Mouse (Mus musculus) E14TG2a.4 (cell line): Measurements from ENCODE around the gene Scfd1.

Experiments
- H3K27me3 ChIP-seq: 2 replicates; pipeline ENCODE4 v1.6.1; 2014; ENCODE audit warnings: low read length, control low read depth; ENCODE audit not compliant: insufficient read depth
- H3K36me3 ChIP-seq: 2 replicates; pipeline ENCODE4 v1.6.1; 2014; ENCODE audit warnings: low read length, control low read depth; ENCODE audit not compliant: insufficient read depth
- H3K4me1 ChIP-seq: replicated peaks from 2 replicates; pipeline ENCODE4 v1.6.1; 2014; ENCODE audit warnings: low read depth, low read length, control low read depth
- H3K4me3 ChIP-seq: replicated peaks from 2 replicates; pipeline ENCODE4 v1.5.1; 2014; ENCODE audit warnings: mild to moderate bottlenecking, low read length
- H3K9me3 ChIP-seq: 2 replicates; pipeline ENCODE4 v1.6.1; 2014; ENCODE audit warnings: low read length, control low read depth
- CTCF ChIP-seq: conservative IDR thresholded peaks from 2 replicates; pipeline ENCODE4 v1.5.1; 2014; ENCODE audit warnings: low read length
- NANOG ChIP-seq: IDR thresholded peaks from 2 replicates; pipeline ENCODE4 v1.6.1; 2014; ENCODE audit warnings: borderline replicate concordance, low read length, mixed read lengths
- POU5F1 ChIP-seq: IDR thresholded peaks from 2 replicates; pipeline ENCODE4 v1.6.1; 2014; ENCODE audit warnings: low read length, borderline replicate concordance

Gene Scfd1

DNA sequence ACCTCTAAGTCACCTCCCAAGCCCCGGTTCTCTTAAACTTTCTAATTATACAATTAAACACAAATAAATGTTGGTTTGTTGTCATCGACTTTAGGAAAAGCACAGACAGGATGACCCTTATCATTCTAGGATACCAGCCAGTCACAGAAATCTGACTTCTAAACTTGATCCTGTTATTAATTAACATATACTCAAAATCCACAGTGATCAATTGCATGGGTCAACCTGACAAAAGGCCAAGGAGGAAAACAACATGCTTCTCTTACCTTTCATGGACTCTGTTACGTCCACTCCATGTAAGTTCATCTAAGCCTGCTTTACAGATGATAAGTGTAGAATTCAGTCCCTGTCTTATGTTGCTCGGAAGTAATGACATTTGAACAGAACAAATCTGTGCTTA, 93.6 kb downstream of the Scfd1 start:
- TF ChIP-seq CTCF: no peak
- no peak for TF ChIP-seq POU5F1
- H3K9me3 ChIP-seq: no peaks in the 10 kb centered on the region
- no peak overlapping the region for H3K4me3 ChIP-seq
- H3K27me3 ChIP-seq: no peaks in the 10 kb centered on the region
- H3K36me3 ChIP-seq: no peaks in the 10 kb centered on the region
- H3K4me1 ChIP-seq: no peaks in the 10 kb centered on the region

DNA sequence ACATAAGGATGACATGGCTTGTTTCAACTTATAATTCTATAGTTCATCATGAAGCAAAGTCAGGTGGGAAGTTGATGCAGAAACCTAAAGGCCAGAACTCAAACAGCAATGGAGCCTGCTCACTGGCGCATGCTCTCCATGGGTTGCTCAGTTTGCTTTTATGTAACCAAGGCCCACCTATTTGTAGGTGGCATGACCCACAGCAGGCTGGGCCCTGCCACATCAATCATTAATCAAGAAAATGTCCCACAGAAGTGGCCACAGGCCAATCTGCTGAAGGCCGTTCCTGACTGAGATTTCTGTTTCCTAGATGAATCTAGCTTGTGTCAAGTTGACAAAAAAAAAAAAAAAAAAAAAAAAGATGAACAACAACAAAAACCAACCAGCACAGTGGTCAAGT, 103.9 kb downstream of the Scfd1 start:
- Histone ChIP-seq H3K36me3 (no peaks in the 10 kb centered on the region), H3K9me3 (no peaks in the 10 kb centered on the region), H3K4me3 (no peak overlapping the region), H3K4me1 (no peaks in the 10 kb centered on the region), H3K27me3 (no peaks in the 10 kb centered on the region)
- TF ChIP-seq POU5F1: no peak
- TF ChIP-seq CTCF: no peak
- no peak for TF ChIP-seq NANOG

DNA sequence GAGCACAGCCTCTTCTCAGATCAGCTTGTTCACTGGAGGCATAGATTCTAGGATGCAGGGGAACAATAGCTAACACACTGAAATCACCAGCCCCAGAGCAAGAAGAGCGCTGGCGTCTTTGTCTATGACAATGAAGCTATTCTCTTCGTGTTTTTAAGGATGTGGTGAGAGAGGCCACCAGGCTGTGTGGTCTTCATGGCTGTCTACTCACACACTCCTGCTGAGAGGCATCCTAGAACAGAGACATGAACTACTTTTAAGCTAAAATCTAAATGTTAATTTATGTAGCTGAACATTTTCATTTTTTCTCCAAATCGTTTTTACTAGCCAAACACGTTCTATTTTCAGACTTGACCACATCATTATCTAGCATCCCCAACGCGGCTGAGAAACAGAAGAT, 114.7 kb downstream of the Scfd1 start:
- Histone ChIP-seq H3K4me1 (0 out of 2 replicates have a peak, but pooled peaks cover 2% of the 10 kb centered on the region), H3K27me3 (0 out of 2 replicates have a peak, but pooled peaks cover 5% of the 10 kb centered on the region), H3K36me3 (no peaks in the 10 kb centered on the region), H3K9me3 (no peaks in the 10 kb centered on the region), H3K4me3 (no peak overlapping the region)
- TF ChIP-seq POU5F1: no peak
- no peak for TF ChIP-seq NANOG
- no peak for TF ChIP-seq CTCF

DNA sequence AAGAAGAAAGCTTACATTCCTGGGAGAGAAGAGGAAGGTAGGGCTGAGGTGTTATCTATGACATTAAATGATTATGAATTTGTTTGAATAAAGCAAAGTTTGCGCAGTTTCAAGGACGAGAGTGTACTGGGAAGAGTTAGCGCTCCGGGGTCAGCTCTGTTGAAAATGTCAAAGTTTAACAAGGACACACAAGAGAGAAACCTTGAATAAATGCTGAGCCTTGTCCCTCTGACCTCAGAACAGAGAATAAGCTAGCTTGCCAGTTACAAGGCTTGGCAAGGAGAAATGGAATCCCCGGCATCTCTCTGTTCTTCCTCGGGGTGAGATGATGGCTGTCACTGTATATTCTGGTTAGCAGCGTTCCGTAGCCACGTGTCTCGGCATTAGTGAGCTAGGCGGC, 116.2 kb downstream of the Scfd1 start:
- Histone ChIP-seq H3K4me3 (no peak overlapping the region), H3K27me3 (0 out of 2 replicates have a peak, but pooled peaks cover 5% of the 10 kb centered on the region), H3K36me3 (no peaks in the 10 kb centered on the region), H3K9me3 (no peaks in the 10 kb centered on the region), H3K4me1 (0 out of 2 replicates have a peak, but pooled peaks cover 2% of the 10 kb centered on the region)
- TF ChIP-seq POU5F1: no peak
- TF ChIP-seq NANOG: no peak
- TF ChIP-seq CTCF: no peak

DNA sequence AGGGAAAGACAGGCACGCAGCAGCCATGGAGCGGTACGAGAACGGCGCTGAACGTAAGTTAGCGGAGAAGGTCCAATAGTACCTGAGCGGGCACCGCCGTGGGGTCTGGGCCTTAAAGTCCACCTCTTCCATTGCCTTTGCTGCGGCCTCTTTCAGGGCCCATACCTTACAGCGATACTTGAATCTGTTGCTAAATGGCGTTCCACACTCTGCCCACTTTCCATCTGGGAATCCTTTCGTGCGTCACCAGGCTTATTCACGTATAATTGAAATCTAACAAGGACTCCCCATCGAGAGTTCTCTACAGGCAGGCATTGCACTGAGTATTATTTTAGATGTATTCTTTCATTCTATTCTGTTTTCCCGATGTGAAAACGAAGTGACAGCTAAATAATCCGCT, 117.3 kb downstream of the Scfd1 start:
- Histone ChIP-seq H3K27me3 (0 out of 2 replicates have a peak, but pooled peaks cover 5% of the 10 kb centered on the region), H3K9me3 (no peaks in the 10 kb centered on the region), H3K4me3 (peak overlapping the region; percentile 54), H3K4me1 (0 out of 2 replicates have a peak, but pooled peaks cover 2% of the 10 kb centered on the region), H3K36me3 (no peaks in the 10 kb centered on the region)
- TF ChIP-seq NANOG (no peak), CTCF (no peak), POU5F1 (no peak)
